Mouse (Mus musculus) intestine, postnatal 0 days (tissue): Measurements from ENCODE around the gene Rprd2. TPM values are rescaled to one million over a fixed set of nuclear protein-coding genes. Genes with fewer than 3 reads are reported as not detected.

ENCODE experiments used
- ATAC-seq: fragments of 200-750 bp; cut with Nextera tagmentation; 2 replicates; pipeline ENCODE4 v1.8.0; 2017; ENCODE audit warnings: mild to moderate bottlenecking, moderate TSS enrichment, moderate library complexity
- H3K27ac ChIP-seq: fragments of 300-500 bp; sonication (generic); 2 replicates; pipeline ENCODE4 v1.5.1; 2014; ENCODE audit warnings: mild to moderate bottlenecking, low read depth, low read length, moderate library complexity
- H3K27me3 ChIP-seq: fragments of 300-500 bp; sonication (generic); replicated peaks from 2 replicates; pipeline ENCODE4 v1.6.1; 2014; ENCODE audit warnings: low read length, mixed read lengths; ENCODE audit not compliant: control insufficient read depth, insufficient read depth
- H3K36me3 ChIP-seq: fragments of 300-500 bp; sonication (generic); 2 replicates; pipeline ENCODE4 v1.6.1; 2014; ENCODE audit warnings: mild to moderate bottlenecking, moderate library complexity; ENCODE audit not compliant: control insufficient read depth, insufficient read depth
- H3K4me1 ChIP-seq: fragments of 300-500 bp; sonication (generic); replicated peaks from 2 replicates; pipeline ENCODE4 v1.6.1; 2014; ENCODE audit warnings: antibody characterized with exemption, low read length, mixed read lengths; ENCODE audit not compliant: control insufficient read depth, insufficient read depth
- H3K4me2 ChIP-seq: fragments of 300-500 bp; sonication (generic); replicated peaks from 2 replicates; pipeline ENCODE4 v1.6.1; 2014; ENCODE audit warnings: low read depth, mild to moderate bottlenecking, moderate library complexity
- H3K4me3 ChIP-seq: fragments of 300-500 bp; sonication (generic); 2 replicates; pipeline ENCODE4 v1.5.1; 2014; ENCODE audit warnings: low read depth, low read length
- H3K9ac ChIP-seq: fragments of 300-500 bp; sonication (generic); 2 replicates; pipeline ENCODE4 v1.6.1; 2014; ENCODE audit warnings: mild to moderate bottlenecking, low read depth, low read length
- H3K9me3 ChIP-seq: fragments of 300-500 bp; sonication (generic); 2 replicates; pipeline ENCODE4 v1.6.1; 2016; ENCODE audit warnings: mixed run types; ENCODE audit not compliant: control insufficient read depth
- CTCF ChIP-seq: sonication (generic); IDR thresholded peaks from 2 replicates; pipeline ENCODE4 v1.5.1; 2016; ENCODE audit warnings: low read depth, mild to moderate bottlenecking, control low read depth, antibody characterized with exemption, moderate library complexity
- WGBS: fragments of 180-500 bp; shearing (Covaris S2); extraction: QIAGEN DNeasy Blood & Tissue Kit; methylation state at CpG from one replicate; pipeline ENCODE4 v1.1.7; 2014; 5-methylcytosine and 5-hydroxymethylcytosine counted together
- polyA plus RNA-seq: library from polyadenylated mRNA; unstranded; fragments of >200 nt; fragmentation: Nextera tagmentation; extraction: Ambion mirVana; gene quantifications from 2 replicates; pipeline ENCODE4 v1.2.1, GENCODE M21; 2015

The Rprd2 gene
- polyA plus RNA-seq, 1 experiment from 2014 or later, result 12.4 TPM

DNA sequence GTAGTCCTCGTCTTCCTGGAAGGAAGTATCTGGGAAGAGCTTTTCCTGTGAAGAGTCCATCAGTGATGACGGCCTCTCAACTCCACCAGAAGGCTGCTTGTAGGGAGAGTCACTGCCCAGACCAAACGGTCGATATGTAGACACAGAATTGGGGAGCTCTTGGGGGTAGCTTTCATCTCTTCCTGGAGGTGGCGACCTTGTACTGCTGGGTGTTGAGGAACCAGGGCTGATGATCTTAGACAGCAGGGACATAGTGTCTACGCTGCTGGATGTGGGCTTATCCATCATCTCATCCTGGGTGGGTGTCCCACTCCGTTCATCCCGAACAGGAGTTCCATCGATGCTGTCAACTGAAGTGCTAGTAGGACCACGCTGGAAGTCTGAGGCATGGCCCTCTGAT, 53.1 kb downstream of the Rprd2 start:
- TF ChIP-seq CTCF, result peak; percentile 32
- Histone ChIP-seq H3K4me3 (no peak overlapping the region), H3K36me3 (peaks cover 46% of the 10 kb centered on the region), H3K4me1 (no peaks in the 10 kb centered on the region), H3K27ac (no peak overlapping the region), H3K9me3 (no peaks in the 10 kb centered on the region), H3K4me2 (no peak overlapping the region), H3K9ac (no peak overlapping the region), H3K27me3 (no peaks in the 10 kb centered on the region)
- WGBS, result 88% methylated on average over 10 of the region's 10 CpGs
- no peak for ATAC-seq

DNA sequence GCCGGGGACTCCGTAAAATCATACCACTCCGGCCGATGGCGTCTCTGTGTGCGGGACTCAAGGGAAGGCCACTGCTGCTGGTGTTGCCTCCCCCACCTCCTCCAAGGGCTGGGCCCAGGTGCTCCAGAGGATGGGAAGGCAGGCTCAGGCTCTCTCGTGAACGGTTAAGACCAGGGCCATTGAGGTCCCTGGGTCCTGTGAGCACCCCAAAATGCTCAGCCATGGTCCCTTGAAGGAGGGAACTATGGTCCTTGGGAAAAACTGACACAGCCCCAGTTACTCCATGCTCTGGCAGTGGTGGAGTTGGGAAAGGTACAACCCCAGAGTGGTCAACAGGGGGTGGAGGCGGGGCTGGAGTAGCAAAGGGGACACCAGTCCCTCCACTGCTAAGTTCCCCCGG, 54.9 kb downstream of the Rprd2 start:
- Histone ChIP-seq H3K27ac (no peak overlapping the region), H3K36me3 (peaks cover 42% of the 10 kb centered on the region), H3K9ac (no peak overlapping the region), H3K4me1 (no peaks in the 10 kb centered on the region), H3K27me3 (no peaks in the 10 kb centered on the region), H3K4me3 (no peak overlapping the region), H3K9me3 (no peaks in the 10 kb centered on the region), H3K4me2 (no peak overlapping the region)
- 79% methylated on average over 10 of the region's 10 CpGs for WGBS
- ATAC-seq, result no peak
- TF ChIP-seq CTCF, result no peak

DNA sequence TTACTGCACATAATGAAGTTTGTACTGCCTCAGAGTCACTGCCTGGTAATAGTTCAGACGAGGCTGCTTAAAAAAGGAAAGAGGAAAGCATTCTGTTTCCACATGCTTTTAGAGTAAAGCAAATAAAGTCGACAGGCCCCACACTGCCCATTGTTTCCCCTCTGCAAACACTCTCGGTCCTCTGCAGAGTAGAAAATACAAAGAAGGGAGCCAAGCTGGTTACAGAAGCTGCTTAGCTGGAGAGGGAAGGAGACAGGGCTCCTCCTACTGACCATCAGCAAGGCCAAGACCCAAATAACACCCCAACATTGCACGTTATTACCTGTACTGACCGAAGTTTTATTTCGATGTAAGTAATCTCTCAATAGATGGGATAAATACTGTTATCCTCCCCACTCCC, 55.7 kb downstream of the Rprd2 start:
- Histone ChIP-seq H3K27ac (no peak overlapping the region), H3K4me2 (no peak overlapping the region), H3K4me3 (no peak overlapping the region), H3K4me1 (no peaks in the 10 kb centered on the region), H3K27me3 (no peaks in the 10 kb centered on the region), H3K36me3 (peaks cover 40% of the 10 kb centered on the region), H3K9me3 (no peaks in the 10 kb centered on the region), H3K9ac (no peak overlapping the region)
- ATAC-seq, result no peak
- 42% methylated on average over 6 of the region's 6 CpGs for WGBS
- peak; percentile 44 for TF ChIP-seq CTCF

DNA sequence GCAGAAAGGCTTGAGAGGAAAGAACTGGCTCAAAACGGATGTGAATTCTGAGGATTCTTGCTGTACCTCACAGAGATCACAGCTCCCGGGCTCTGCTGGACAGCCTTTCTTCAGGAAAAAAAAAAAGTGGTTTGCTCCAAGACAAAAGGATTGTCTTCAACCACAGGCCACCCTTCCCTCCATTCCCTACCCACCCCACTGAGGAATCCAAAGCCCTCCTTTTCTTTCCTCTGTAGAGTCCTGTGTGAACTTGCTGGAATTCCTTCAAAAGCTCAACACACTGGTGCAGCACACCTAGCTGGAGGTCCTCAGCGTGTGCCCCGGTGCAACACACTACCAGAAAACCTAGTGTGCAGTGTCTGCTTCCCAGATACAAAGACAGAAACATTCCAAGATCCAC, 56.9 kb downstream of the Rprd2 start:
- Histone ChIP-seq H3K27me3 (no peaks in the 10 kb centered on the region), H3K4me1 (no peaks in the 10 kb centered on the region), H3K9ac (no peak overlapping the region), H3K4me2 (no peak overlapping the region), H3K27ac (no peak overlapping the region), H3K36me3 (peaks cover 33% of the 10 kb centered on the region), H3K4me3 (no peak overlapping the region), H3K9me3 (no peaks in the 10 kb centered on the region)
- no peak for TF ChIP-seq CTCF
- ATAC-seq, result no peak
- WGBS, result 72% methylated on average over 4 of the region's 4 CpGs

DNA sequence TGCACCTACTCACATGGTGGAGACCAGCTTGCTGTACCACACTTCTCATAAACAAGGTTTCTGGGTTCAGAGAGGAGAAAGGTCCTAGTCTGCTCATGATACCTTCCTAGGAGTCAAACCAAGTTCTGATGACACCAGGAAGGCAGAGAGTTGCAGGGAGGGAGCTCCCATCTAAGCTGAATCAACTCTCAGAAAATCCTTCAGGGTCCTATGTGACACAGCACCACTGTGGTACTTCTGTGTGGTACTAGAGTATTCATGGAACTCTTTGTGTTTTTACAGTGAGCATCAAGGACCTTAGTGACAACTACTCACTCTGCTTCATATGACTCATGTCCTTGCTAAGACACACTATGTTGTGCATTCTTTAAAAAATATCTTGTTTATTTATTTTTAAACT, 58.0 kb downstream of the Rprd2 start:
- Histone ChIP-seq H3K27ac (no peak overlapping the region), H3K9ac (no peak overlapping the region), H3K4me3 (no peak overlapping the region), H3K4me1 (no peaks in the 10 kb centered on the region), H3K9me3 (no peaks in the 10 kb centered on the region), H3K4me2 (no peak overlapping the region), H3K36me3 (peaks cover 21% of the 10 kb centered on the region), H3K27me3 (no peaks in the 10 kb centered on the region)
- ATAC-seq, result no peak
- no peak for TF ChIP-seq CTCF

DNA sequence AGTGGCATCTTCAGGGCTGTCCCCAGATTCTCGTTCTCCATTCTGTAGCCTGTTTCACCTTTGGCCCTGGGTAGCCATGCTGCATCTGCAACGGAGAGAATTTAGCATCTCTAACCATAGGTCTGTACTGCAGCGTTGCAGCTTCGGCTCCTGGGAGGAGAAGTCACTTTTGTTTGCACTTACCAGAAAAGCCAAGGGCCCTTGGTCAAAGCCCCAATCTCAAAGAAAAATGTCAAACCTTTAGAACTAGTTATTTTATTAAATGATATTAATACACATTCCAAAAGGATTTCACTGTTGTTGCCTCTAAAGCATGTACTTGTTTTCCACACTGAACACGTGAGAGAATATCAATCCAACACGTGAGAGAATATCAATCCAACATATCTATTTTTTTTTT, 58.6 kb downstream of the Rprd2 start, which contains the start of gene Tars2:
Gene Tars2, minus strand, starts transcription at position 101 of the 400 bp plus-strand sequence.
- Histone ChIP-seq H3K9me3 (no peaks in the 10 kb centered on the region), H3K27me3 (no peaks in the 10 kb centered on the region), H3K36me3 (peaks cover 16% of the 10 kb centered on the region), H3K4me2 (no peak within 1 kb of the TSS), H3K4me3 (no peak within 1 kb of the TSS), H3K4me1 (no peaks in the 10 kb centered on the region), H3K9ac (no peak within 1 kb of the TSS), H3K27ac (no peak within 1 kb of the TSS)
- 91% methylated on average over 6 of the region's 6 CpGs for WGBS
- no peak for TF ChIP-seq CTCF
- ATAC-seq, result no peak
